Mouse (Mus musculus) embryo, embryonic 11.5 days (tissue): ENCODE data around the gene Tmsb10.
A peak's percentile ranks its signal among the peaks of the same experiment; 100 is the strongest.

ENCODE experiments used
- DNase-seq: peaks from one replicate; pipeline ENCODE4 v3.0.0-alpha.2; 2012; ENCODE audit warnings: low read depth, low spot score

Tmsb10 gene

DNA sequence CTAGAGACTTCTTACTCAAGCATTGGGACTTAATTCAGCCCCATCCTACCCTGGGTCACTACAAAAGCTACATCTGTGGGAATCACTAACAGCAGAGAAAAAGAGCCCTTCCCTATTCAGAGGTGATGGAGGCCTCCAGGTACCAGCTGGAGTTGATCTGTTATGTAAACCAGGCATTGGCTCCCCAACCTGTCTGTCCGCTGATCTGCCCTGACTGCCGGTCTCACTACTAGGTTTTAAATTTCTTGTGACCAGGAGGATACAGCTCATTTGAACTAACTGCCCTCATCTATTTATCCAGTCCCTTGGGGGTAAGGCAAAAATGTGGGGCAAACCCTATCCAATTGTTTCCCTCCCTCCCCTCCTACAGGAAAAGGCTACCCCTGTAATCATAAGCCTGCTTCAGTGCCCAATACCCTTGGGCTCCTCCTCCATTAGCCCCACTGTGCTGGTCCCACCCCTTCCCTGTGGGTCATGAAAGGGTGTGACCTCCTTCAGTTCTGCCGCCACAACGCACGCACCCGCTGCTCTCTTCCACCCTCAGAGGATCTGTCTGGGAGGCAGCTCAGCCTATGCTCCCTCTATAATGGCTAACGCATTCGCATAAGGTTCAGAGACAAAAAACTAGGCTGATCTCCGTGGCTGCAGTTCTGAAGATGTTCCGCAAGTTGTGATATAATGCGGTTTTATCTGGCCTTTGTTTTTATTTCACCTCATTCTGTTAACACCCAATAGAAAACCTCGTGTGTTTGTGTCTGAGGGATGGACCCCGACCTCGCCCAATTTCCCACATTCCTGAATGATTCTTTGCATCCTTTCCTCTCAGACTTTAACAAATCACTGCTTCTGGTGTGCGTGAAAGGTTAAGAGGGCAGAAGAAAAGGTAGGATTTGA, 2.1 kb downstream of the Tmsb10 start:
- DNase-seq: no peak

DNA sequence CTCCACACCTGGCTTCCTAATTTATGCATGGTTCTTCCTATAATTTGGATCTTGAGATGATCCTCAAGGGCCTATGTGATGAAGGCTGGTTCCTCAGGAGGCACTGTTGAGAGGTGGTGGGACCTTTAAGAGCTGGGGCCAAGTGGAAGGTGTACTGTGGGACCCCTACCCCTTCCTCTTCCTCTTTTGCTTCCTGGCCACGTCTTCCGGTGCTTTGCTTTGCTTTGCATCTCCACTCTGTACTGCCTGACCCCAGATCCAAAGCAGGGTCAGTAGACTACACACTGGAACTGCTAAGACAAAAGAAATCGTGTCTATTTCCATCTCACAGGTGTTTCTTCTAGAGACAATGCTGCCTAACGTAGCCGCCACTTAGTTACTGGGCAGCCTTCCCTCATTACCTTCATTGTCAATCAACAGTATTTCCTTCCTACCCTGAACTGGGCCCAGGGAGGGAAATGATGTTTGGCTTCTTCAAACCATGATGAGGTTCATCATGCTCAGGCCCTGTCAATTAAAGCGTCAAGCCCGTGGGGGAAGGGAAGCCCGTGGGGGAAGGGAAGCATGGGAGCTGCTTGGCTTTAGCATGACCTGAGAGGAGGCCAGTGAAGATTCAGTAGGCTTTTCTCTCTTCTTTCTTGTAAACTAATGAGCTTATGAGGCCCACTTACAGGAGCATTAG, 2.9 kb downstream of the Tmsb10 start:
- DNase-seq: no peak

DNA sequence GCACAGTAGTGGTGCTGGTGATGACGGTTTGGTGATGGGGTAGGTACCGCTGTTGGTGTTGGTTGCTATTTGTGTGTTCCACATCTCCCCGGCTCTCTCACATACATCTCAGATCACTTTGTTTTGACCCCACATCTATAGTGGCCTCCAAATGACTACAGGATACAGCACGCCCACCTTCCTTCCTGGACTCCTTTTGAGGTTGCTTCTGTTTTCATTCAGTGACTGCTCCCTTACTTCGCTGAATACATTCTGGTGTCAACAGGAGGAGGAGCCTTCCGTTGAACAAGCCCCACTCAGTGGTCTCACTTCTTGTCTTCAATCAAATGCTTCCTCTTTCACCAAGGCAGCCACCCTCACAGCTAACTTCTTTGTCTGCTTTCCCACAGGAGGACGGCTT, 3.8 kb downstream of the Tmsb10 start:
- DNase-seq: no peak

DNA sequence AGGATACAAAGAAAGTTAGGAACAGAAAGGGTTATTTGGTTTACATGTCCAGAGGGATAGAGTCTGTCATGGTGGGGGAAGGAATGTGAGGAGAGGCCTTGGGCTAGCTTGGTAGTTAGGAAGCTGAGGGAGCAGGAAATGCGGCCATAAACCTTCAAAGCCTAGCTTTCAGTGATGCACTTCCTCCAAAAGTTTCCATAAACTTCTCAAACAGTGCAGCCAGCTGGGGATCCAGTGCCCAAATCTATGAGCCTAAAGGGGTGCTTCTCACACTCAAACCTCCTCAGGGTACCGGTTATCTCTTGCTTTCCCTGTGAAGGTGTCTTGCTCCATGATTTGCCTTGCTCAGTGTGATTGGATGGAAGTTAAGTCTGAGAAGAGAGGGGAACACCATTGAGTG, 5.6 kb downstream of the Tmsb10 start:
- DNase-seq: no peak

DNA sequence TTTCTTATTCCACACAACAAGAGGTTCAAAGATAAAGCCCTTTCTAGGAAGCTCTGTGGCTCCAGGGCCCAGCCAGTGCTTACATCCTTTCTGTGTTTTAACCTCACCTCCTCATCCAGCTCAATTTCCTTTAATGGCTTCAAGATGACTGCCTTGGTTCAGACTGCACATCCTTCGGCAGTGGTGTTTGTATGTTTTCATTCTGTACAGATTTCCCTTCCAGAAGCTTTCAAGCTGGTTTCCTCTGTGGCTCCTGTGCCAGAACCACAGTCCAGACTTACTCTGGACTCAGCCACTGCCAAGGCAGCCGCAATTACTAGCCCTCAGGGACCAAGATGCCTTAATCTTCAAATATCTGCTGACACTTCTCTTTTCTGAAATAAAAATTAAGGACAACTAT, 6.3 kb downstream of the Tmsb10 start:
- DNase-seq: no peak

DNA sequence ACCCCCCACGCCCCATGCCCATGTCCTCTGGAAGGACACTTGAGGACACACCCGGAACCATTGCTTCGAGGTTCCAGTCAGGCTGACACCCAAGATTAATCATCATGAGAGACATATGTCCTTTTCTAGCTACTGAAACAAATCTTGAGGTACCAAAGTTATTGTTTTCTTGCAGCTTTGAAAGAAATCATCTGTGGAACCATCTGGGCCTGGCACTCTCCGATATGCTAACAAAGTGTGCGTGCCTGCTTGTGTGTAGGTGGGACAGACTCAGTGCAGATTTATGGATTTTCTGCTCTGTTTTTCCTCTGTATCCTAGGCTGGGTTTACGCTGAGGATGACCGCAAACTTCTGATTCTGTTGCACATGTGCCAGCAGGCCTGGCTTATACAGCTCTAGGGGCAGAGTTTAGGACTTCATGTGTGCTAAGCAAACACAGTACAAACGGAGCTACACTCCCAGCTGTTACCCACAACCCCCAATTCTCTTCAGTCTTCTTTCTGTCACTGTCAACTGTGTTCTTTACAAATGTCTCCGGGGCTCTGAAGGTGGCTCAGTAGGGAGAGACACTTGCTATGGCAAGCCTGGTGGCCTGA, 9.3 kb downstream of the Tmsb10 start:
- no peak for DNase-seq

DNA sequence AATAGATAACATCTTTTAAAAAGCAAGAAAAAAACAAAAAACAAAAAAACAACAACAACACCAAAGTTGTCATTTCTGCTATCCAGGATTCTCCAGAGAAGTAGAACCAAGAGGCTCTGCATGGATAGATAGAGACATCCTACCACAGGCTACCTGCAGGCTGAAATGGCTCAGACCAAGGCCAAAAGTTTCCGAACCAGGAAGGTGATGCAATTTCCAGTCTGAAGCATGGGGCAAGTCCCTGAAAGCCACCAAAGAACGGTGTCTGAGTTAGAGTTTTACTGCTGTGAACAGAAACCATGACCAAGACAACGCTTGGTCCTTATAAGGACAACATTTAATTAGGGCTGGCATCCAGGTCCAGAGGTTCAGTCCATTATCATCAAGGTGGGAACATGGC, 10.2 kb downstream of the Tmsb10 start:
- no peak for DNase-seq

DNA sequence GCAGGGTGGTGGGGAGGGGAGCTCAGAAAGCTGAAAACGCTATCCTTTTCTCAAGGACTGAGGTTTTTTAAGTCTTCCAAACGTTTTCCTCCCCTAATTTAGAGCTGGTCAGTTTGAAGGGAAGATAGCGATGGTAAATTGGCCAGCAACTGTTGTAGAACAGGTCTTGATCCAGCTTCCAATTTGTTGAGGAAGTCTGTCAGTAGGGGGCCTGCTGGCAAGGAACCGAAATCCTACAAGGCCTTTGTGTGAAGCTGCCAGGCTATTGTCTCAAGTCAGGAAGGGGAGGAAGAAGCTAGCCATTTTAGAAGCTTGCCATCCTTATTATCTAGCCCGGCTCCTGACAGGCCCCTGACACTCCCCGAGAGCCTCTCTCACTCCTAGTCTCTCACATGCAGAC, 10.6 kb downstream of the Tmsb10 start:
- DNase-seq: no peak

DNA sequence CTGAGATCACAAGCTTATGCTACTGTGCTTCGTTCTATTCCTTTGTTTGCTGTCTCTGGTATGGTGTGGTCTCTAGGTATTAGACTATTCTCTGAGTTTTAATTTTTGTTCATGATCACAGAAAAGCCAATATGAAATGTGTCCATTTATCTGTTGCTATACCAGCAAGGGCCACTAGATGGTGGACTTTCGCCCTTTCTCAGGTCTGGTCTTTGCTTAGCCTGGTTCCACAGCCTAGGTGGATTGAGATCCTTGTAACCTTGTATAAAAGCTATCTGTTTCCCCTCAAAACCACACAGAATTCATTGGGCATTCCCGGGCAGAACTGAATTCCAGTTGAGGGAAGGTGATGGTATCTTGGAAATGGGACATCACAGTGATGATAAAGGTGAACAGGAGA, 18.1 kb downstream of the Tmsb10 start:
- no peak for DNase-seq

DNA sequence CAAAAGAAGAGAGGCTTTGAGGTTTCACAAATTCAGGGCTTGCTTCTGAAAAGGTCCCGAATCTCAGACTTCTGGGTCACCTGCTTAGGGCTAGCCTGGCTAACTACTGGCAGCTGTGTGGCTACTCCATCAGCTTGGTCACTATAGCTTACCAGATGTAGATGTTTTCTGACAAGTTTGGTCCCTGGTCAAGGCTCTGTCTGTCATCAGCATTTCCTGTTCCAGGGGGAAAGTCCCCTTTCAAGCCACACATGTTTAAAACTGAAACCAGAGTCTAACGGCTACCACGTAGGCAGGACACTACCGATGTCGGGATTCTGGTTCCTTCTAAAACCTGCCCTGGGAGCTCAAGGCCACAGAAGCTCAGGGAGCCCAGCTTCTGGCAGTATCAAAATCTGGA, 20.7 kb downstream of the Tmsb10 start:
- no peak for DNase-seq

DNA sequence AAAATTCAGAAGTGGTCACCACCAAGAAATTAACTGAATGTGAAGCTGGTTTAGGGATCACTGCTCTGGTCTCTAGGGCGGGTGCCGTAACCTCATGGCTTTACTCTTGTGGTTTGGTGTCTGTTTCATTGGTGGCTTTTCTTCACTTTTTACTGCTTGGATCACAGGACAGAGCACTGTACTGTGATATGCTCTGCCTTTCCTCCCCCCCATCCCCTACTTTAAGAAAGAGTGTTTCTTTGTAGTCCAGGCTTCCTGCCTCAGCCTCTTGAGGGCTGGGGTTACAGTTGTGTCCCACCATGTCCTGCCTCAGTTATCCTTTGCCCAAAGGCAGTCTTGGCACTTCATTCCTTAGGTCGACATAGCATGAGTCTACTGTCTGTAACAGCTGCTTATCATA, 21.1 kb downstream of the Tmsb10 start:
- no peak for DNase-seq

DNA sequence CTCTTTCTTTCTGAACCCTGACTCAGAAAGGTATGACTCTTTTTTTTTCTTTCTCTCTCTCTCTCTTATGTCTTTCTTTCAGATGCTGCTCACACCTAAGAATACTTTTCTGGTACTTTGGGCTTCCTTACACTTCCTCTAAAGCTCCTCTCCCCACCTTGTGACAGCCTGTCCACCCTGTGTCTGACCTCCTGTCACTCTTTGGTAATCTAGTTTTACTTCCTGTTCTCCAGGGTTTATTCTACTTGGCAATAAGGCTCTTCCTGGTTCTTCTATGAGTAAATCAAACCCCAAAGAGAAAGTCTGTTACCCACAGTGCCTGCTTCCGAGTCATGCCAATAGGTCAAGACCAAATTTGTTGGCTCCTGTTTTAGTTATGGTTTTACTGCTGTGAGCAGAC, 25.6 kb downstream of the Tmsb10 start:
- DNase-seq: no peak

DNA sequence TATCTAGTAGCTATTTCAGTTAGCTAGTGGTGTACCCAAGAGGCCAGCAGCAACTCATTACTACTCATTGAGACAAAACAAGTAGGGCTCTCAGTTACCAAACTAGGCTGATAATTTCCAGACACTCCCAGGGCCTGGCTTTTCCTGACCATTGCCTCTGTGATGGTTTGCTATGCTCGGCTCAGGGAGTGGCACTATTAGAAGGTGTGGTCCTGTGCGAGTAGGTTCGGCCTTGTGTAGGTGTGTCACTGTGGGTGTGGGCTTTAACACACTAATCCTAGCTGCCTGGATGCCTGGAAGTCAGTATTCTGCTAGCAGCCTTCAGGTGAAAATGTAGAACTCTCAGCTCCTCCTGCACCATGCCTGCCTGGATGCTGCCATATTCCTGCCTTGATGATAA, 27.0 kb downstream of the Tmsb10 start:
- no peak for DNase-seq

DNA sequence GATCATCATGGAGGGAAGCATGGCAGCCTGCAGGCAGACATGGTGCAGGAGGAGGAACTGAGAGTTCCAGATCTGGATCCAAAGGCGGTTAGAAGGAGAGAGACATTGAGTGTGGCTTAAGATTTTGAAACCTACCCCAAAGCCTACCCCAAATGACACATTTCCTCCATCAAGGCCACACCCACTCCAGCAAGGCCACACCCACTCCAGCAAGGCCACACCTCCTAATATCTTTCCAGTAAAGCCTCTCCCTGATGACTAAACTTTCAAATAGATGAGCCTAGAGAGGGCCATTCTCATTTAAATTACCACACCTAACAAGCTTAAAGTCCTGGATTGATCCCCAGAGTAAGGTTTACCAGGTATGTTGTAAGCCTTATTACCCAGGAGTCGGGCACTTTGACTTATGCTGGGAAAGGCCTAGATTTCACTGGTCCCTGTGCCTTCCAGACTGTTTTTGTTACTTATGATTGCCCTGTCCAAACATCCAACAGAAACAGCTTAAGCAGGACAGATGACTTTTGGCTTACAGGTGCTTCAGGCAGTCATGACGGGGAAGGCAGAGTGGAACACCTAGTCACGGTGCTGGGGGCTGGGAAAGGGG, 28.7 kb downstream of the Tmsb10 start:
- DNase-seq: no peak

DNA sequence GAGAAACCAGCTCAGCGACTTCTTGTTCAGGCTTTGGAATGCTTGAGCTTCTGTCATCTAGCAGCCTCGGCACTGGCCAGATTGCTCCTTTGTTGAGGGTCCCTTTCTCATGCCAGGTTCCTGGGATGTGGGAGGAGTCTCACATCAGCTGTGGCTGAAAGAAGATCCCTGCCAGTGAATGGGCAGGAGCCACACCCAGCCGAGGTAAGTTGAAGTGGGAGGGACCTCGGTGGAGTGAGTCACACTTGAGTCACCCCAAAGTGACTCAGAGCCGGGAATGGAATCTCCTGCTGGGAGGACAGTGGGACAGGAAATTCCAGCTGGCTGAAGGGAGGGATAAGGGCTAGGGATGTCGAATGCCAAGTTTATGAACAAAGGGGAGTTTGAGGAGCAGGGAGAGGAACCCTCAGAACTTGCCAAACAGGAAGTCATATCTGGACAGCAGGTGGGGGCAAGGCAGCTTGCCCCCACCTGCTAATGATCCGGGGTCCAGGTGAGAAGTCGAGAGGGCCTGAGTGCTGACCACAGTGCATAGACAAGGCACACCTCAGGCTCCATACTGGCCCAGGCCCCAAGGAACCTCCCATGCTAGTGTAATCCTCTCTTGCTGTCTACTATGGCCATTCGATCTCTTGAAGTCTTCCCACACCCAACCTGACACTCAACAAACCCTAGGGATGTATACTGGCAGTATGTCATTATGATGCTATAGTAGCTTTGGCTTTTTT, 31.6 kb downstream of the Tmsb10 start:
- peak; percentile 4 for DNase-seq

DNA sequence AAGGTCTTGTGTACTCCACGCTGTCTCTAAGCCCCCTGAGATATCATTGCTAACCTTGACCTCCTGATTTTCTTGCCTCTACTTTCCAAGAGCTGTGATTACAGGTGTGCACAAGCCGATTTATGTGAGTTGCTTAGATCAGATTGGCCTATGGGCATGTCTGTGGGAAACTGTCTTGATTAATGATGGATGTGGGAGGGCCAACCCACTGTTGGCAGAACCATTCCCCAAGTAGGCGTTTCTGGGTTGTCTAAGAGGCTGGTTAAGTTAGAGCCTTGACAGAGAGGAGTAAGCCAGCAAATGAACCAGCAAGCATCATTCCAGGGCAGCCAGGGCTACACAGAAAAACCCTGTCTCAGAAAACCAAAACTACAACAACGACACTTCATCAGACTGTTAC, 32.5 kb downstream of the Tmsb10 start:
- no peak for DNase-seq

DNA sequence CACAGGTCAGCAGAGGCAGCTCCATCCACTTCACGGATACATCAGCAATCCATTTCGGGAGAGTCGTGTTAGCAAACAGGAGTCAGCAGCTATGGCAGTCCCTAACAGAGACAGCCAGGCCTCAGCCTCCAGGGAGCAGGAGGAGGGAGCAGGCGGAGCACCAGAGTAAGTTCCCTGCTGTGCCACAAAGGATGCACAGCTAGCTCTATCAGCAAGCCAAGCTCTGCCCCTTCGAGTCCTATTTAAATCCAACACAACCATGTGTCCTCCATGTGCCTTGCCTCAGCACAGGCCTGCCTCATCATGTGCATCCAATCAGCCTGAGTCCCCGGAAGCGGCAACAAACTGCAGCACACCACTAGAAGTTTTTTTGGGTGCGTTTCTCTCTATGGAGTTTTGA, 35.2 kb downstream of the Tmsb10 start:
- no peak for DNase-seq

DNA sequence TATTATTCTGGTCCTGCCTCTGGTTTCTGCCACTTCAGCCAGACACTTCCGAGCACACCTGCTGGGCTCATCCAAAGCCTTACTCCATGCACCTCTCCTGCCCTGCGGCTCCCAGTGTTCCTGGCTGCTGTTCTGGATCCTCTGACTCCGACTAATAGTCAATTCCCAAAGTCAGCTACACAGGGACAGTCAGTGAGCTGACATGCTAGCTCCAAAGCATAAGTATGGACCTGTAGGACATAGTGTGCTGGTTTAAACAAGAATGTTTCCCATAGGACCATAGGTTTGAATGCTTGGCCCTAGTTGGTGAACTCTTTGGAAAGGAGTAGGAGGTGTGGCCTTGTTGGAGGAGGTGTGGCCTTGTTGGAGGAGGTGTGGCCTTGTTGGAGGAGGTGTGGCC, 37.5 kb downstream of the Tmsb10 start:
- no peak for DNase-seq

DNA sequence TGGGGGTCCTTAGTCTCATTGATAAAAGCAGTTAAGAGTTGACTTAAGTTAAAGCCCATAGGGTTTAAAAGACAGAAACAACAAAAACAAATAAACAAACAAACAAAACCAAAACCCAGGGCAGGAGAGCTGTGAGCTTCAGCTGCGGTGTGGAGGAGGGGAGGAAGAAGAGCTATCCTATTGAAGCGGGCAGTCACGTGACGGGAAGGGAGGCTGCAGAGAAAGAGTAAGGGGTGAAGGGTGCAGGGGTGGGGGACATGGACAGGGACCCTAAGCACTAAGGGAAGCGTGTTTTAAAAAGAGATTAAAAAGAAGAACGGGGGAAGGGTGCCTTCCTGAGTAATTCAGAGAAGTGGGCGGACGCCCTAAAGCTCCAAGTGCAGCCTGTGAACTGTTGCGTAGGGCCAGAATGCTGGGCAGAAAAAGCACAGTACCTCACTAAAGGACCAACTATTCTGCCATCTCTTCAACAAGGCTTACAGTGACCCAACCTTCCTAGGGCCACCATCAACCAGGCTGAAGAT, 40.0 kb downstream of the Tmsb10 start:
- DNase-seq: no peak

DNA sequence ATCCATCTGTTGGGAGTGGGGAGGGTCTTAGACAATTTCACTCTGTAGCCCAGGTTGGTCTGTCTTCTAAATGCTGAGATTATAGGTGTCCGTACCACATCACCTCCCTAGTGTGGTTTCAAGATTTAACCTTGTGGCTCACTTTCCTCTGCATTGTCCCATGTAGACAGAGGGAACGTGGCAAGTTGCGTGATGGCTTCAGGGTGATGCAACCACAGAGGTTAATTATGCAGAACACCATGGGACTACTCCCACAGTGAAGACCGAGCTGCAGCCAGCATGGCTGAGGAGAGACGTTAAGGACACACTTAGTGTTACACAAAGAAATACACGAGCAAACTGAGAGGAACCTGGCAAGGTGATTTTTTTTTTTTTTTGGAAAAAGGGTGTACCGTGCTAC, 42.2 kb downstream of the Tmsb10 start:
- DNase-seq: no peak

DNA sequence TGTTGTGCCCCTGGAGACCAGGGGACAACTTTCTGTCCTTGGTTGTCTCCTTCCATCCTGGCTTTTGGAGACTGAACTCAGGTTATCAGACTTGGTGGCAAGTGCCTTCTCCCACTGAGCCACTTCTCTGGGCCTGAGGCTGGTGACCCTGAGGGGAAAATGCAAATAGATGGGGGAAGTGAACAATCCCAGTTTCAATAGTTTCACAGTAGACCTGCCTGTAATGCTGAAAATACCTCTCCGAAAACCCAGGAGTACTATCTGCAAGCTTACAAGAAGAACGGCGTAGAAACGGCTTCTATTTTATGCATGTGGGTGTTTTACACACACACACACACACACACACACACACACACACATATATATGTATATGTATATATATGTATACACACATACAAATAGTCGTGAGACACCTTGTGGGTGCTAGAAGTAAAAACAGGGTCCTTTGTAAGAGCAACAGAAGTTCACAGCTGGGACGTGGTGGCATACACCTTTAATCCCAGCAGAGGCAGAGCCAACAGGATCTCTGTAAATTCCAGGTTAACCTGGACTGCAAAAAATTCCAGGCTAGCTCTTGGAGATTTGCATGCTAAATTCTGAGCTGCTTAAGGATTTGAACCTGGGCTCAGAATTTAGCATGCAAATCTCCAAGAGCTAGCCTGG, 44.3 kb downstream of the Tmsb10 start:
- no peak for DNase-seq
